Mouse (Mus musculus) lung, postnatal 0 days (tissue): ENCODE measurements at regions not wholly inside any gene's neighbourhood (a gene's known extent, or its start where the extent isn't known, plus 50 kb on each side); places are given as distances from the start of the nearest gene placed in this dataset.

Source experiments
- CTCF ChIP-seq: IDR thresholded peaks from 2 replicates; pipeline ENCODE4 v1.5.1; 2016; ENCODE audit warnings: antibody characterized with exemption, mild to moderate bottlenecking
- EP300 ChIP-seq: IDR thresholded peaks from 2 replicates; pipeline ENCODE4 v1.6.1; 2016; ENCODE audit warnings: antibody characterized with exemption, mild to moderate bottlenecking, control low read depth

DNA sequence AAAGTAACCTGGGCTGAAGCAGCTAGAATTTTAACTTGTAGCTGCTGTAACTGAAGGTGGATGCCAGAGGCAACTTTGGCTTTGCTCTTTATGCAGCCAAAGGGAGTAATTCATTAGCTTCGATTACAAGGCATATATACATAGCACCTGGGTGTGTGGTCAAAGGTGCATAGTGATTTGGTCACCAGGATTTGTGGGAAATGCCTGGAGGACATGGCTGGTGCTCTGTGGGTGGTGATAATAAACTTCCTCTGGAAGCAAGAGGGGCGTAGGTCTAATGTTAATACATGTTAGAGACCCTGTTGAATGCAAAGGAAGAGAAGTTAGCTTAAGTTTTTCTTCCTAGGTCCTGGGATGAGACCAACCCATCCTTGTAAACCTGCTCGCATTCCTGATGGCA, 139.3 kb upstream of the Osr1 start:
- TF ChIP-seq CTCF (no peak), EP300 (no peak)
